Mouse (Mus musculus): ENCODE results near the gene Ptpn7. TPM values are rescaled to one million over a fixed set of nuclear protein-coding genes. Genes with fewer than 3 reads are reported as not detected.

Ptpn7 gene
- total and polyA plus RNA-seq, 2 experiments from 2014 or later, result 0.05 TPM

DNA sequence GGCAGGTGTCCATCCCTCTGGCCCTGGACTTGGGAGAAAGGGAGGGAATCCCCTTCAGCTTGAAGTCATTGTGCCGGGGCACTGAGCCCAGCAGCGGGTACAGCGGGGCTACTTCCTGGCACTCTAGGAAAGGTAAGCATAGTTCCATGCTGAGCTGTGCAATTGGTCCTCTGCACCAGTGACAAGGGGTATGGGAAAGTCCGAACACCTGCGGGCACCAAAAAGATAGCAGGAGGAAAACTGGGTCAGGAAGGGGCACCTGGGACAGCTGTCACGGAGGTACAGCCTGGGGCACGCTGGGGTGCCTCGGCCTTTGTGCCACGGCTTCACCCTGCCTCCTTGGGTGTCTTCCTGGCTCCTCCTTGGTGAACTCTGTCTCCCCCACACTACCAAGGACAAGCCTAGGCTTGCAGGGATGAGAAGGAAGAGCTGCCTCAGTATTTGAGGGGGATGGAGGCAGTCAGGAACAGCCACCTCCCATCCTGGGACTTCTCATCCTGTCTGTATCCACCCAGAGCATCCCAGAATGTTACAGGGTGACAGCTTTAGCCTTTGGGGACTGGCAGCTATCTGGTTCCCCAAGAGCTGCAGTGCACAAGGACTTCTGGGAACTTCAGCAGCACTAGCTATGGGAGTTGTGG lies 2.8 kb upstream of the Ptpn7 start:
- no peak for ATAC-seq (ENCODE audit: low FRiP score)
- H3K36me3 ChIP-seq (ENCODE audit: insufficient read depth, low read length), result no peaks in the 10 kb centered on the region

DNA sequence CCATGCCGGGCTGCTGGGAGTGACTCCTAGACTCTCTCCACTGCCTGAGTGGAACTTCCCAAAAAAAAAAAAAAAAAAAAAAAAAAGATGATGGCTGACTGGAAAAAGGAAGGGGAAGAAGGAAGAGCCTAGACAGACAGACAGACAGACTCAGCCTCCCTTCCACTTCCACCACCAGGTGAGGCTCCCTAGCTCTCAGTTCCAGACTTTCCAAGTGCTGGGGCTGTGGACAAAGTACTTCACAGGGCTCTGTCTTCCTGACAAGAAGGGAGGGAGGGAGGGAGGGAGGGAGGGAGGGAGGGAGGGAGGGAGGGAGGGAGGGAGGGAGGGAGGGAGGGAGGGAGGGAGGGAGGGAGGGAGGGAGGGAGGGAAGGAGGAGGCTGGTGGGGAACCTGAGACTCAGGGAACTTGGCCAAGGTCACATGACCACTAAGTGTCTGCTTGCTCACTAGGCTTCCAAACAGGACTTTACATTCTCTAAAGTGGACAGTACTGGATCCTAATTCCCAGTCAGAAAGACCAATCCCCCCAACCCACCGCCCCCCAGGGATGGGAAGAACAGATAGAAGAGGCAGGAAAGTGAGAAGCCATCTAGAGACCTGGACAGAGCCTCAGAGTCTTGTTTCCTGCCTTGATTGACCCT lies 2.0 kb upstream of the Ptpn7 start:
- no peaks in the 10 kb centered on the region for H3K27me3 ChIP-seq (ENCODE audit: insufficient read depth, low read length)
- ATAC-seq (ENCODE audit: low FRiP score), result no peak

More for the DNA sequence above, 2.8 kb upstream of the Ptpn7 start:
- no peak overlapping the region for H3K27ac ChIP-seq (ENCODE audit: low read depth, low read length)
- H3K27me3 ChIP-seq (ENCODE audit: insufficient read depth, low read length), result no peaks in the 10 kb centered on the region
- H3K9me3 ChIP-seq (ENCODE audit: low read length), result no peaks in the 10 kb centered on the region
- DNase-seq (ENCODE audit: low spot score), result no peak
- H3K4me2 ChIP-seq (ENCODE audit: low read depth, low read length, poor library complexity, severe bottlenecking), result no peak overlapping the region
- TF ChIP-seq CTCF (IDR thresholded peaks at IDR 0.05), result no peak
- no peak overlapping the region for H3K4me3 ChIP-seq (ENCODE audit: low read depth, low read length)
- H3K4me1 ChIP-seq (ENCODE audit: insufficient read depth, low read length), result no peaks in the 10 kb centered on the region
- 68% methylated on average over 9 of the region's 9 CpGs for WGBS
- no peak overlapping the region for H3K9ac ChIP-seq (replicated peaks; ENCODE audit: low read length, poor library complexity, severe bottlenecking)

DNA sequence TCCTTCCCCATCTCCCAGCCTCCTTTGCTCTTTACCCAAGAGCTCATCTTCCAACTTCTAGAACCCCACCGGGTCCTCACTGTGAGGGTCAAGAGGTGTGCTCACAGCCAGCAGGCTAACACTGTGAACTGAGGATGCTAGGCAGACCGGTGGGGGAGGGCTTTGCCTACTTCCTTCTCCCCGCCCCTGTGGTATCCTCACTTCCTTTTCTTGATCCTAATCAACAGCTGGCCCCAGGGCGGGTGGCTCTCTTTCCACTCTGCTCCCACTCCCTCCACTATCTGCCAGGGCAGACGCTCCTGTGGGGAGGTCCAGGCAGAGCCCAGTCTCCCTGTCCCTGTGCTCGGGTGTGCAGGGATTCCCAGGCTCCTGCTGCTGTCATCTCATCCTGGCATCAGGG lies 1.5 kb upstream of the Ptpn7 start:
- H3K27me3 ChIP-seq (ENCODE audit: insufficient read depth, low read length), result no peaks in the 10 kb centered on the region
- no peak overlapping the region for H3K4me2 ChIP-seq (ENCODE audit: low read depth, low read length, poor library complexity, severe bottlenecking)
- ATAC-seq (ENCODE audit: low FRiP score), result no peak
- H3K4me1 ChIP-seq (ENCODE audit: insufficient read depth, low read length), result no peaks in the 10 kb centered on the region
- H3K4me3 ChIP-seq (ENCODE audit: low read depth, low read length), result no peak overlapping the region
- DNase-seq (ENCODE audit: low spot score), result no peak
- H3K9ac ChIP-seq (replicated peaks; ENCODE audit: low read length, poor library complexity, severe bottlenecking), result no peak overlapping the region
- H3K36me3 ChIP-seq (ENCODE audit: insufficient read depth, low read length), result no peaks in the 10 kb centered on the region
- no peak overlapping the region for H3K27ac ChIP-seq (ENCODE audit: low read depth, low read length)
- no peak for TF ChIP-seq CTCF (IDR thresholded peaks at IDR 0.05)
- 45% methylated on average over 6 of the region's 6 CpGs for WGBS
- H3K9me3 ChIP-seq (ENCODE audit: low read length), result no peaks in the 10 kb centered on the region

More for the DNA sequence above, 2.0 kb upstream of the Ptpn7 start:
- H3K4me1 ChIP-seq (ENCODE audit: insufficient read depth, low read length), result no peaks in the 10 kb centered on the region
- no peak for TF ChIP-seq CTCF (IDR thresholded peaks at IDR 0.05)
- H3K36me3 ChIP-seq (ENCODE audit: insufficient read depth, low read length), result no peaks in the 10 kb centered on the region
- DNase-seq (ENCODE audit: low spot score), result no peak
- H3K9ac ChIP-seq (replicated peaks; ENCODE audit: low read length, poor library complexity, severe bottlenecking), result no peak overlapping the region
- H3K9me3 ChIP-seq (ENCODE audit: low read length), result no peaks in the 10 kb centered on the region
- WGBS, result 66% methylated on average over 2 of the region's 2 CpGs
- H3K27ac ChIP-seq (ENCODE audit: low read depth, low read length), result no peak overlapping the region
- no peak overlapping the region for H3K4me3 ChIP-seq (ENCODE audit: low read depth, low read length)
- no peak overlapping the region for H3K4me2 ChIP-seq (ENCODE audit: low read depth, low read length, poor library complexity, severe bottlenecking)

DNA sequence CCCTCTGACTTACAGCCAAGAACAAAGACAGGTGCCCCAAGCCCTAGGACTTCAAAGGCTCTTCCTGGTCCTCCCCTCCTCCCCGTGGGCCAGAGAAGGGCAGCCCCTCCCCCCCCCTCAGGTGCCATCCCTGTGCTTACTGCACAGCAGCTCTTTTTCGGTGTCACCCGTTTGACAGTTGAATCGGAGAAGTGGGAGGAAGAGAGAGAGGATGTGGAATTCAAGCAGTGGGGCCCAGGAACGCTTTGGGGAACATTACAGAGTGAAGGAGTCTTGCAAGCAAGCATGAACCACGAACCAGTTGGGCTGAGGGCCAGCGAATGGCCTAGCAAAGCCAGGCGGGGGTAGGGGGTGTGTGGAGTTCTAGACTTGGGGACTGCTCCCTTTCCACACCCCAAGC lies 940 bp upstream of the Ptpn7 start:
- Histone ChIP-seq H3K27me3 (ENCODE audit: insufficient read depth, low read length) (no peaks in the 10 kb centered on the region), H3K27ac (ENCODE audit: low read depth, low read length) (no peak overlapping the region), H3K4me2 (ENCODE audit: low read depth, low read length, poor library complexity, severe bottlenecking) (no peak overlapping the region), H3K9ac (replicated peaks; ENCODE audit: low read length, poor library complexity, severe bottlenecking) (no peak overlapping the region), H3K9me3 (ENCODE audit: low read length) (no peaks in the 10 kb centered on the region), H3K36me3 (ENCODE audit: insufficient read depth, low read length) (no peaks in the 10 kb centered on the region), H3K4me1 (ENCODE audit: insufficient read depth, low read length) (no peaks in the 10 kb centered on the region), H3K4me3 (ENCODE audit: low read depth, low read length) (no peak overlapping the region)
- ATAC-seq (ENCODE audit: low FRiP score) (no peak), DNase-seq (ENCODE audit: low spot score) (no peak)
- WGBS, result 69% methylated on average over 8 of the region's 8 CpGs
- no peak for TF ChIP-seq CTCF (IDR thresholded peaks at IDR 0.05)

DNA sequence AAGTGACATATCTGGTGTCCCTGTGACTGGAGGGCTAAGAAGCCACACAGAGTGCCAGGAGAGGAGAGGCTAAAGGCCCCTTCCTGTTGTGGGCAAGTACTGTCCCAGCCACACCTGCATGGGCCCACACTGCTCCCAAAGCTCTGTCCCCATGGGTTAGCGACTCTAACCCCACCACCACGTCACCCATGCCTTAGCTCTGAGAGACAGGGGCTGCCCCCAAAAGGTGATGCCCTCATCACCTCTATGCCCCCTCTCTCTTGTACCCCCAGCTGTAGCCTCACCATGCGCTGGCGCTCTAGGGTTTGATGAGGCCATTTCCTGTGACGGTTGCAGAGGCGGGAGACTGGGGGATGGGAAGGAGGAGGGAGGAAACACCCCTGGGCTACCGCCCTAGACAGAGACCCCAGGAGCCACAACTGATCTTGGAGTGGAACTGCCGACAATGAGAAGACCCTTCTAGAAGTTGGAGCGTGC lies 431 bp downstream of the Ptpn7 start:
- H3K36me3 ChIP-seq (ENCODE audit: insufficient read depth, low read length), result no peaks in the 10 kb centered on the region
- no peaks in the 10 kb centered on the region for H3K27me3 ChIP-seq (ENCODE audit: insufficient read depth, low read length)
- no peak overlapping the region for H3K4me2 ChIP-seq (ENCODE audit: low read depth, low read length, poor library complexity, severe bottlenecking)
- no peaks in the 10 kb centered on the region for H3K4me1 ChIP-seq (ENCODE audit: insufficient read depth, low read length)
- no peak overlapping the region for H3K27ac ChIP-seq (ENCODE audit: low read depth, low read length)
- H3K4me3 ChIP-seq (ENCODE audit: low read depth, low read length), result no peak overlapping the region
- DNase-seq (ENCODE audit: low spot score) (no peak), ATAC-seq (ENCODE audit: low FRiP score) (no peak)
- no peak overlapping the region for H3K9ac ChIP-seq (replicated peaks; ENCODE audit: low read length, poor library complexity, severe bottlenecking)
- no peaks in the 10 kb centered on the region for H3K9me3 ChIP-seq (ENCODE audit: low read length)
- 86% methylated on average over 9 of the region's 9 CpGs for WGBS
- TF ChIP-seq CTCF (IDR thresholded peaks at IDR 0.05), result no peak

DNA sequence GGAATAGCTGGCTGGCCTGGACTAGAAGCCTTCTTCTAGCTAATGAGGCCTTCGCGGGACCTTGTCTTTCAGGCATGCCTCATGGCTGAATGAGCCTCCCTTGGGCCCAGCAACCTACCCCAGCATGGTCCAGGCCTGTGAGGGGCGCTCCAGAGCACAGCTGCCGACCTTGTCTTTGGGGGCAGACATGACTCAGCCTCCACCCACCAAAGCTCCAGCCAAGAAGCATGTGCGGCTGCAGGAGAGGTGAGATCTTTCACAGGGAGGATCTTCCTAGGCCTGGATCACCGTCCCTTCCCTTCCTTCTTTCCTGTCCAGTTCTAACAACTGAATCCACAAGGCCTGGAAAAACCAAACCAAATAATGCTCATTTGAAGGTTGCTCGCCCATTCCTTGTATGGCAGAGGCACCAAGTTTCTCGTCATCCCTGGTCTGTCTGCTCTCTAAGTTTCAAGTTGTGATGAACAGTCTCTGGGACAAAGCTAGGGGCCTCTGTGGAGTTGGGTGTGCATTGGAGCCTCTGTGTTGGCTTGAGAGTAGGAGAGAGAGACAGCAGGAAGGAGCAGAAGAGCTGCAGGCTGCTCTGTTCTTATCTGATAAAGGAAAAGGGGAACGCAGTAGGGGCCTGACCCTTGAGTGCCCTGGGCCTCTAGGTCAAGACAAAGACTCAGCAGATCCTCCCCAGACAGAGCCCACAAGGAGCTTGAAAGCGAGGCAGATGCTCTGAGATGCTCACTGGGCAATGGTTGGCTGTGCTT lies 1.4 kb downstream of the Ptpn7 start:
- Histone ChIP-seq H3K4me2 (ENCODE audit: low read depth, low read length, poor library complexity, severe bottlenecking) (no peak overlapping the region), H3K36me3 (ENCODE audit: insufficient read depth, low read length) (no peaks in the 10 kb centered on the region), H3K9me3 (ENCODE audit: low read length) (no peaks in the 10 kb centered on the region), H3K27ac (ENCODE audit: low read depth, low read length) (no peak overlapping the region), H3K4me3 (ENCODE audit: low read depth, low read length) (no peak overlapping the region), H3K9ac (replicated peaks; ENCODE audit: low read length, poor library complexity, severe bottlenecking) (no peak overlapping the region), H3K27me3 (ENCODE audit: insufficient read depth, low read length) (no peaks in the 10 kb centered on the region), H3K4me1 (ENCODE audit: insufficient read depth, low read length) (no peaks in the 10 kb centered on the region)
- ATAC-seq (ENCODE audit: low FRiP score), result no peak
- TF ChIP-seq CTCF (IDR thresholded peaks at IDR 0.05), result no peak
- DNase-seq (ENCODE audit: low spot score), result no peak
- WGBS, result 84% methylated on average over 10 of the region's 10 CpGs
